Mouse (Mus musculus) liver, embryonic 16.5 days (tissue): ENCODE data around the gene Tanc2. TPM values are rescaled to one million over a fixed set of nuclear protein-coding genes. Genes with fewer than 3 reads are reported as not detected.

ENCODE experiments used
- ATAC-seq: fragments of 200-750 bp; cut with Nextera tagmentation; 2 replicates; pipeline ENCODE4 v1.8.0; 2017; ENCODE audit warnings: low read depth, mild to moderate bottlenecking, moderate number of reproducible peaks, moderate library complexity
- H3K27ac ChIP-seq: fragments of 300-500 bp; sonication (generic); 2 replicates; pipeline ENCODE4 v1.5.1; 2014; ENCODE audit warnings: mild to moderate bottlenecking, low read length
- H3K27me3 ChIP-seq: fragments of 300-500 bp; sonication (generic); 2 replicates; pipeline ENCODE4 v1.6.1; 2014; ENCODE audit warnings: low read depth, low read length, mixed read lengths; ENCODE audit not compliant: control insufficient read depth, insufficient read depth
- H3K36me3 ChIP-seq: fragments of 300-500 bp; sonication (generic); 2 replicates; pipeline ENCODE4 v1.6.1; 2014; ENCODE audit warnings: mild to moderate bottlenecking; ENCODE audit not compliant: control insufficient read depth, insufficient read depth
- H3K4me1 ChIP-seq: fragments of 300-500 bp; sonication (generic); 2 replicates; pipeline ENCODE4 v1.6.1; 2014; ENCODE audit warnings: low read depth, low read length, mixed read lengths; ENCODE audit not compliant: control insufficient read depth
- H3K4me2 ChIP-seq: fragments of 300-500 bp; sonication (generic); 2 replicates; pipeline ENCODE4 v1.6.1; 2014; ENCODE audit warnings: low read depth, low read length, mixed read lengths
- H3K4me3 ChIP-seq: fragments of 300-500 bp; sonication (generic); 2 replicates; pipeline ENCODE4 v1.5.1; 2014; ENCODE audit warnings: low read depth, mild to moderate bottlenecking, low read length
- H3K9ac ChIP-seq: fragments of 300-500 bp; sonication (generic); 2 replicates; pipeline ENCODE4 v1.6.1; 2014; ENCODE audit warnings: low read depth, low read length
- H3K9me3 ChIP-seq: fragments of 300-500 bp; sonication (generic); replicated peaks from 2 replicates; pipeline ENCODE4 v1.6.1; 2016; ENCODE audit warnings: low read length; ENCODE audit not compliant: control insufficient read depth
- WGBS: fragments of 180-500 bp; shearing (Covaris S2); extraction: QIAGEN DNeasy Blood & Tissue Kit; methylation state at CpG from one replicate; pipeline ENCODE4 v1.1.7; 2014; ENCODE audit not compliant: insufficient replicate concordance; 5-methylcytosine and 5-hydroxymethylcytosine counted together
- polyA plus RNA-seq: library from polyadenylated mRNA; unstranded; fragments of >200 nt; fragmentation: Nextera tagmentation; extraction: Ambion mirVana; gene quantifications from 2 replicates; pipeline ENCODE4 v1.2.1, GENCODE M21; 2015

Gene Tanc2
- polyA plus RNA-seq, 1 experiment from 2014 or later: 0.83 TPM

DNA sequence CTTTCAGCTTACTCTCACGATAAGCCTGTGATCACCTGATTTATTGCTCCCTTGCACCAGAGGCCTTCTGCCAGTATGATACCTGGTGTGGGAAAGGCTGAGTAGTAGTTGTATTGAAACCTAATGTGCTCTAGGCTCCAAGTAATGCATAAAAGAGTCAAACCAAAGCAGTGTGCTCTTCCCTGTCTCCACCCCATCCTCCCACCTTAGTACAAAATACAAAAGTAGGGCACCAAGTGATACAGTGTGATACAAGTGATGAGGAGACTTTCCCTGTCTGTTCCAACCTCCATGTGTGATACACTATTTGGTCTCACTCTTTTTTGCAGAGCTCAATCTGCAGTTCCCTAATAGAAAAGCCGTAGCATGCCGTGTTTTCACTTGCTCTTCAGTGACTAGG lies 110.7 kb downstream of the Tanc2 start:
- WGBS: 62% methylated on average over 3 of the region's 3 CpGs
- Histone ChIP-seq H3K4me2 (no peak overlapping the region), H3K4me3 (no peak overlapping the region), H3K9me3 (no peaks in the 10 kb centered on the region), H3K27me3 (no peaks in the 10 kb centered on the region), H3K27ac (no peak overlapping the region), H3K36me3 (no peaks in the 10 kb centered on the region), H3K4me1 (no peaks in the 10 kb centered on the region), H3K9ac (no peak overlapping the region)
- no peak for ATAC-seq

GRCm38 (mm10) chr11:105719660-105720059 lies 129.9 kb downstream of the Tanc2 start:
- H3K36me3 ChIP-seq: no peaks in the 10 kb centered on the region
- no peak for ATAC-seq
- no peaks in the 10 kb centered on the region for H3K27me3 ChIP-seq
- H3K9me3 ChIP-seq: no peaks in the 10 kb centered on the region
- 35% methylated on average over 1 of the region's 1 CpGs for WGBS
- H3K4me3 ChIP-seq: no peak overlapping the region
- no peak overlapping the region for H3K27ac ChIP-seq
- no peaks in the 10 kb centered on the region for H3K4me1 ChIP-seq
- H3K4me2 ChIP-seq: no peak overlapping the region
- no peak overlapping the region for H3K9ac ChIP-seq

GRCm38 (mm10) chr11:105731541-105731940 lies 141.8 kb downstream of the Tanc2 start:
- ATAC-seq: no peak
- Histone ChIP-seq H3K27me3 (no peaks in the 10 kb centered on the region), H3K9me3 (no peaks in the 10 kb centered on the region), H3K4me1 (no peaks in the 10 kb centered on the region), H3K4me2 (no peak overlapping the region), H3K4me3 (no peak overlapping the region), H3K27ac (no peak overlapping the region), H3K9ac (no peak overlapping the region), H3K36me3 (no peaks in the 10 kb centered on the region)
- WGBS: 74% methylated on average over 6 of the region's 6 CpGs

DNA sequence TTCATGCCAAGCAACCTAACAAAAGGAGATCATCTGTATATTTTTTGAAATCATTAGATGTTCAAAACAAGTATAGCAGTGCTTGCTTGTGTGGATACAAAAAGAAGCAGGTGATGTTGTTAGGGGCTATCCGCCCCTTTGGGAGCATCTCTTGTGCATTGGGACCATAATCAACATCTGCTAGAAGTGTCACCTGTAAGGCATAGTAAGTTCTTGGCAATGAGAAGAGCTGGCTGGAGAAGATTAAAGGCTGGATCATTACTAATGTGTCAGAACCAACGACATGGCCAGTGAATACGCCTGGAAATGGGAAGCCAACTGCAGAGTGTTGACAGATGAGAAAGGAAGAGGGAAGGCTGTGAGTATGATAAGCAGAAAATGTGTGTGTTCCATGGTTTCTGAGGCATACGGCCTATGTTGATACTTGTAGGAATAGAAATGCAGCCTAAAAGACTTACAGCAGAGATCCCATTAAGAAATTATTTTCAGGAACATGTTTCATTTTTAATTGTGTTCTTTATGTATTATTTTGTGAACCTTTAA lies 142.3 kb downstream of the Tanc2 start:
- 43% methylated on average over 4 of the region's 4 CpGs for WGBS
- H3K9ac ChIP-seq: no peak overlapping the region
- H3K27me3 ChIP-seq: no peaks in the 10 kb centered on the region
- no peaks in the 10 kb centered on the region for H3K9me3 ChIP-seq
- H3K4me1 ChIP-seq: no peaks in the 10 kb centered on the region
- no peak for ATAC-seq
- no peak overlapping the region for H3K4me3 ChIP-seq
- no peak overlapping the region for H3K27ac ChIP-seq
- no peaks in the 10 kb centered on the region for H3K36me3 ChIP-seq
- no peak overlapping the region for H3K4me2 ChIP-seq

DNA sequence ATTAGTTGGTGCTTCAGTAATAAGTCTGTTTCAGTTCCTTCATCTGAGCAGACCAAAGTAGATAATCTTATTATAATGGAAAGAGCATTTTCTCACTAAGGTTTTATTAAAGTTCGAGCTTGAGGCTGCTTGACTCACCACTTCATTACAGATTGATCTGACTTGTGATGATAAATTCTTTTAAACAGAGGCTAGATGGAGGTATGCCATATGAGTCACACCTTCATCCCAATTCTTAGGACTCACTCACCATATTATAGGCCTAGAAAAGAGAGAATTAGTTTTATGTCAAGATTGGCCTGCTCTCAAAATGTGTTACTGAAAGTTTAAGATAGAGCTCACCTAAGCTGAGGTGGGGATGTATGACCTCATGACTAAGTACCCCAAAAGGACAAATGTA lies 153.4 kb downstream of the Tanc2 start:
- no peaks in the 10 kb centered on the region for H3K4me1 ChIP-seq
- H3K27me3 ChIP-seq: no peaks in the 10 kb centered on the region
- H3K36me3 ChIP-seq: no peaks in the 10 kb centered on the region
- H3K9ac ChIP-seq: no peak overlapping the region
- no peaks in the 10 kb centered on the region for H3K9me3 ChIP-seq
- H3K4me2 ChIP-seq: no peak overlapping the region
- 57% methylated on average over 1 of the region's 1 CpGs for WGBS
- no peak for ATAC-seq
- H3K4me3 ChIP-seq: no peak overlapping the region
- H3K27ac ChIP-seq: no peak overlapping the region

DNA sequence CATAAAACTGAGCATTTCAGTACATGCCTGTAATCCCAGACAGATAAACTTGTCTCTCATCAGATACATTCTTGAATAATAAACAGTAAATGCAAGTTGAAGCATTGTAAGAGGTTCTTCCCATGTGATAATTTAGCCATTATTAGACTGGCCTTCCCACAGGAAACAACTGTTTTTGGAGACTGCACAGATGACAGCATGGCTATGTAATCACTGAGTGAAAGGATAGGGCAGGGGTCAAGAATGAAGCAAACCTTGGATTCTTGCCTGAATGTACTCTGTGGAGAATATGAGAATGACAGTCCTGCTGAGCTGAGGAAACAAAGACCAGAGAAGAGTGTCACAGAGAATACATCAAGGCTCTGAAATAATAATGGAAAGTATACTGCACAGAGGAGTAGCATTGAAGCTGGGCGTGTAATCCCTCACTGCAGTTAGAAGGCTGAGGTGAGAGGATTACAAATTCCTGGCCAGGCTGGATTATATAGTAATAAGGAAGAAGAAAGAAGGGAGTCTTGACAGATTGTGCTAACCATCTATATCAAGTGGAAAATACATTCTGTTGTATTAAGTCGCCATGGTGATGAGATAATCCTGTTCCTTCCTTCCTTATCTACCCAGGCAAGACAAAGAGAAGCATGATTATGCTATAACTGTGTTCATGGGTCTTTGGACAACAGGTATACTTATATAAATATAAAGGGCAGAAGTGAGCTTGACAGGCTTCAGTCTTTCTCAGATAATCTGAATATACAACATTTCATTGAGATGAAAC lies 159.7 kb downstream of the Tanc2 start:
- Histone ChIP-seq H3K27ac (no peak overlapping the region), H3K4me1 (no peaks in the 10 kb centered on the region), H3K4me2 (no peak overlapping the region), H3K9me3 (no peaks in the 10 kb centered on the region), H3K9ac (no peak overlapping the region), H3K27me3 (no peaks in the 10 kb centered on the region), H3K4me3 (no peak overlapping the region), H3K36me3 (no peaks in the 10 kb centered on the region)
- ATAC-seq: peak; percentile 48; the same call in 1 of the 2 replicates
- 46% methylated on average over 2 of the region's 2 CpGs for WGBS

DNA sequence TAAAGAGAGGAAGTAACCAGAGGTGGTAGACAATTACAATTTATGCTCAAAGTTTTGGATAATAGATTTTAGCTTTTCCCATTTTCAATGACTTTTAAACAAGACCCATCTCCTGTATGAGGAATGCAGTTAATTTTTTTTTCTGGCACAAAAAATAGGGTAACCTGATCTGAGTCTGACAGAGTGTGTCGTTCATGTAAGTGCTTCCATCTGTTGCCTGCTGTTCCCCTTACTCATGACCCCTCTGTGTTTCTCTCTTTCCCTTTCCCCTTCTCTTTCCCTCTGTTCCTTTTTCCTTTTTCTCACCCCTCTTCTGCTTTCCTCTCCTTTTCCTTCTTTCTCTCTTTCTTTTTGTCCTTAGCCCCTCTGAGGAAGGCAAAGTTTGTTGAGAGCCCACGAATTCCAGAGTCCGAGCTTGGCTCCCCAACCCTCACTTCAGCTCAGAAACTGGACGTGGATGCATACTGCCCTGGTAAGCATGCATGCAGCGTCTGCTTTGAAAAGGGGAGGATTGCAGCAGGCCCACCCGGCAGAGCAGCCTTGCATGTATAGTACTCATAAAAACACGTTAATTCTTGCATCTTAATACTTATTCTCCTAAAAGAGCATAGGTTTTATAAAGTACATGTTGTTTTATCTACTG lies 168.9 kb downstream of the Tanc2 start:
- Histone ChIP-seq H3K36me3 (no peaks in the 10 kb centered on the region), H3K4me3 (no peak overlapping the region), H3K9me3 (no peaks in the 10 kb centered on the region), H3K4me2 (no peak overlapping the region), H3K9ac (no peak overlapping the region), H3K27ac (no peak overlapping the region), H3K4me1 (no peaks in the 10 kb centered on the region), H3K27me3 (no peaks in the 10 kb centered on the region)
- WGBS: 54% methylated on average over 7 of the region's 7 CpGs
- no peak for ATAC-seq

- no peaks in the 10 kb centered on the region for H3K4me1 ChIP-seq
- no peaks in the 10 kb centered on the region for H3K27me3 ChIP-seq
- H3K9me3 ChIP-seq: no peaks in the 10 kb centered on the region
- H3K4me2 ChIP-seq: no peak overlapping the region
- no peak overlapping the region for H3K9ac ChIP-seq
- no peak for ATAC-seq
- WGBS: 57% methylated on average over 2 of the region's 2 CpGs
- H3K4me3 ChIP-seq: no peak overlapping the region
- H3K27ac ChIP-seq: no peak overlapping the region
- H3K36me3 ChIP-seq: no peaks in the 10 kb centered on the region
Observed at GRCm38 (mm10) chr11:105759413-105759812, 169.6 kb downstream of the Tanc2 start.

DNA sequence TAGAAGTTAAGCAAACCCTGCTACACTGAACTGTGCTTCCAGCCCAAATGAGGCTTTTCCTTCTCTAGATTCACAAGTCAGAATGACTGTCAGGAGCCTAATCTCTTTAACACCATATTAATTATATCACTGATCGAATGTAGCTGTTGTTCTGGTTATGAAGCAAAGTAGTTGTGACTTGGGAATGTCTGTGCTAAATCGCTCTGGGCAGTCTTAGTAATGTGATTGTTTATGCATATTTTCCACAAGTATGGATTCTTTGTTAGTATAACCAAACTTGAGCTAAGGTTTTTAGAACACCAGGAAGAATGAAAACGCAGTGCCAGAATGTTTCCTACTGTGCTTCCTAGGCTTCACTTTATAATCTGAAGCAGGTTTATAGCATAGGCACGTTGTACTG lies 170.6 kb downstream of the Tanc2 start:
- no peaks in the 10 kb centered on the region for H3K36me3 ChIP-seq
- WGBS: 61% methylated on average over 4 of the region's 4 CpGs
- ATAC-seq: no peak
- H3K4me3 ChIP-seq: no peak overlapping the region
- no peaks in the 10 kb centered on the region for H3K4me1 ChIP-seq
- H3K4me2 ChIP-seq: no peak overlapping the region
- H3K27ac ChIP-seq: no peak overlapping the region
- no peaks in the 10 kb centered on the region for H3K27me3 ChIP-seq
- H3K9ac ChIP-seq: no peak overlapping the region
- H3K9me3 ChIP-seq: no peaks in the 10 kb centered on the region
